Mouse (Mus musculus) megakaryocyte-erythroid progenitor cell, adult 5-6 weeks (primary cell): Measurements from ENCODE around the gene 1700069L16Rik. TPM values are rescaled to one million over a fixed set of nuclear protein-coding genes. Genes with fewer than 3 reads are reported as not detected.

Source experiments
- ATAC-seq: replicated peaks from 2 replicates; pipeline ENCODE4 v1.8.0; 2016; ENCODE audit warnings: mild to moderate bottlenecking, inconsistent platforms; ENCODE audit not compliant: severe bottlenecking, poor library complexity, low FRiP score, low TSS enrichment
- total RNA-seq, 2 experiments: library from RNA; stranded (forward) in 1 of 2; stranded (reverse) in 1 of 2; fragments of 200-1000, 215-1000 nt in 1 of 2; fragments of >200 nt in 1 of 2; fragmentation: Nextera tagmentation in 1 of 2; gene quantifications; 2 replicates each; pipeline ENCODE4 v1.2.3; 2014 to 2017

Gene 1700069L16Rik
- total RNA-seq, 2 experiments from 2014 or later = not detected

DNA sequence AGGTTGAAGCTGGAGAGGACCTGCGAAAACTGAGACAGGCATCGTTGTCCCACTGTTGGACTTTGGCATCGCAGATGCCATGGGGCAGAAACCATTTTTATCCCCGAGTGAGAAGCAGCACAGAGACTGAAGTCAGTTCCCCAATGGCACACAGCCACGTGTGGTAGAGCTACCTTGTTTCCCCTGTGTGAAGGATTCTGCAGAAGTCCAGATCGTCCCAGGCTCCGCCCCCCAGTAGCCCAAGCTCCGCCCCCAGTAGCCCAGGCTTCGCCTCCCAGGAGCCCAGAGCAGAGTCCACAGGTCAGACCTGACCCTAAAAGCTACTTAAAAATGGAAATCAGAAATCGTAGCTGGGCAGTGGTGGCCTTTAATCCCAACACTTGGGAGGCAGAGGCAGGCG lies 70.4 kb downstream of the 1700069L16Rik start:
- no peak for ATAC-seq

DNA sequence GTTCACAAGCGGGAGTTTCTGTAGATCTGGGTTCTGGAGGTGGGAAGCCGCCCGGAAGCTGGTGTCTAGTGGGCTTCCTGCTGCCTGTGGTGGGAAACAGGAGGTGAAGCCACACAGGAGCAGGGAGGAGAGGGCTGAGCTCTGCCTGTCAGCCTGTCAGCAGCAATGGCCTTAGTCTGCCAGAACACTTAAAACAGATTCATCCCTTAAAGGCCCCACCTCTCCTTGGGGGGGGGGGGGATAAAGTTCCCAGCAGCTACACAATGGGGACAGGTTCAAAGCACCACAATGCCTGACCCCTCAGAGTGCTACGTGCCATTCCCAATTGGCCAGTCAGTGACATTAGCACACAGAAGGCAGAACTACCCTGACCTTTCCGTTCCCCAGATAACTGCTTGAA lies 72.4 kb downstream of the 1700069L16Rik start:
- ATAC-seq = no peak

DNA sequence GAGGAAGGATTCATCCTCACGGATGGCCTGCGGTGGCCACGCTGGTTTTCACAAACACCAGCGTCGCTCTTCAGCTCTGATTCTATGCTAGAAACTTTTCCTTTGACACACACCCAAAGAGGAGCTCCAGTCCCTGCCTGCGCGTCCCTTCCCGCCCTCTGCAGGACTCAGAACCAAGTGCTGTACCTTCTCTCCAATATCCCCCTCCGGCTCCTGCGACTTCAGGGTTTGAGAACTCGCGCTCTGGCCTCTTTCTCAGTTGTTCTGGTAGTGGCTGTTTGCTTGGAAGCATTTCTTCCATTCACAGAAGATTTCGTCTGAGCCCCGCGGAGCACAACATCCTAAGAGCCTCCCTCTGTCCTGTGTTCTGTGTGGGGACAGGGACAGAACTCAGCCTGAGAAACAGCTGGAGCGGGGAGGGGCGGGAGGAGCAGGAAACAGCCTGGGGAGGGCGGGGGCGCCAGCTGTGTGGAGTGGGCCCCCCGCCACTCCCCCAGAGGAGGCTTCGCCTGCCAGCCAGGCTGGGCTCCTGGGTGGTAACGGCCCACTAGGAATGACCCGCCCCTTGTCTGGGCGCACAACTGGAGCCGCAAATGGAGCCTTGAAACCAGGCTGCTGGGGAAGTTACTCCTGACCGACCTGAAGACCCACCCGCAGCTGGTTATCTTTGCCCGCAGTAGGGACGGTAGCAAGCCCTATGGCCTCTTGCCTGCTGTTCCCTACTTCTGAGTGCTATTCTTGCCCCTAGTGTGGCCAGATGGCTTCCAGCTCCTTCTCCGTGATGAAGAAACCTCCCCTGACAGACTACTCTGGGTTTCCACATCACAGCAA lies 74.3 kb downstream of the 1700069L16Rik start, which contains the start of gene Cmklr1:
Gene Cmklr1, minus strand, starts transcription at position 392 of the 831 bp plus-strand sequence.
- ATAC-seq = peak; percentile 49

- ATAC-seq = no peak
These were observed 75.8 kb downstream of the 1700069L16Rik start for GRCm38 (mm10) chr5:113648647-113649211.

DNA sequence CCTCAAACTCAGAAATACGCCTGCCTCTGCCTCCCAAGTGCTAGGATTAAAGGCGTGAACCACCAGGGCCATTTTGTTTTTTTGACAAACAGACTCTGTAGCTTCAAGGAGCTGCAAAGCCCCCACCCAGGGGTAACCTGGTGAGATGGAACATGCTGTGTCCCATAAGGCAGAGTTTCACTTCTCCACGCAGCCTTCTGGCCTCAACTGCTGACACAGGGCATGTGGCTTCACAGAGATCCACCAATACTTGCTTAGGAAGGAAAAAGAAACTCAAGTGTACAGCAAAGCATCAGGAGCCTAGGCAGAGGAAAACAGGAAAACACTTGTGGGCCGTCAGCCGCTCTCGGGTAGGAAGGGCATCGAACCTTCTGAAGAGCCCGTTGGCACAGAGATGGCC lies 77.4 kb downstream of the 1700069L16Rik start:
- ATAC-seq = no peak

GRCm38 (mm10) chr5:113644520-113644919 lies 80.1 kb downstream of the 1700069L16Rik start:
- ATAC-seq = no peak

GRCm38 (mm10) chr5:113643107-113643848 lies 81.3 kb downstream of the 1700069L16Rik start:
- peak; percentile 86 for ATAC-seq

Other genes starting within 250 kb of the 1700069L16Rik start
- gene Wscd2, start 234.4 kb downstream of the 1700069L16Rik start, total RNA-seq (2014; fragmentation: Nextera tagmentation) = not detected in 2 replicates
- gene Wscd2, start 234.4 kb downstream of the 1700069L16Rik start, total RNA-seq (2017) = not detected in 2 replicates
- 0.48 and 2.2 TPM in 2 replicates for gene Cmklr1, start 74.3 kb downstream of the 1700069L16Rik start, total RNA-seq (2014; fragmentation: Nextera tagmentation)
- gene Cmklr1, start 74.3 kb downstream of the 1700069L16Rik start, total RNA-seq (2017) = 0.23 TPM in 1 of 2 replicates, not detected in the other
- 1.6 and 2.0 TPM in 2 replicates for gene Ficd, start 11.0 kb upstream of the 1700069L16Rik start, total RNA-seq (2014; fragmentation: Nextera tagmentation)
- gene Ficd, start 11.0 kb upstream of the 1700069L16Rik start, total RNA-seq (2017) = 0.23 and 0.80 TPM in 2 replicates
- 46.6 and 48.1 TPM in 2 replicates for gene Sart3, start 47.7 kb upstream of the 1700069L16Rik start, total RNA-seq (2014; fragmentation: Nextera tagmentation)
- gene Sart3, start 47.7 kb upstream of the 1700069L16Rik start, total RNA-seq (2017) = 38.6 and 45.5 TPM in 2 replicates
- gene Iscu, start 48.0 kb upstream of the 1700069L16Rik start, total RNA-seq (2014; fragmentation: Nextera tagmentation) = 80.5 and 81.0 TPM in 2 replicates
- gene Iscu, start 48.0 kb upstream of the 1700069L16Rik start, total RNA-seq (2017) = 63.1 and 68.9 TPM in 2 replicates
- 0.46 TPM in 1 of 2 replicates, not detected in the other for gene Tmem119, start 75.7 kb upstream of the 1700069L16Rik start, total RNA-seq (2014; fragmentation: Nextera tagmentation)
- not detected in 2 replicates for gene Tmem119, start 75.7 kb upstream of the 1700069L16Rik start, total RNA-seq (2017)
- gene Selplg, start 107.9 kb upstream of the 1700069L16Rik start, total RNA-seq (2014; fragmentation: Nextera tagmentation) = 66.0 and 87.7 TPM in 2 replicates
- 27.4 and 30.2 TPM in 2 replicates for gene Selplg, start 107.9 kb upstream of the 1700069L16Rik start, total RNA-seq (2017)
- gene Coro1c, start 184.0 kb upstream of the 1700069L16Rik start, total RNA-seq (2014; fragmentation: Nextera tagmentation) = 56.5 and 80.4 TPM in 2 replicates
- gene Coro1c, start 184.0 kb upstream of the 1700069L16Rik start, total RNA-seq (2017) = 75.7 and 78.0 TPM in 2 replicates